Mouse (Mus musculus) common myeloid progenitor, adult 5-6 weeks (primary cell): Measurements from ENCODE around the gene Slc15a3. TPM values are rescaled to one million over a fixed set of nuclear protein-coding genes. Genes with fewer than 3 reads are reported as not detected.
A peak's percentile ranks its signal among the peaks of the same experiment; 100 is the strongest.

Experiments
- ATAC-seq: replicated peaks from 2 replicates; pipeline ENCODE4 v1.8.0; 2016; ENCODE audit warnings: low read depth, mild to moderate bottlenecking, moderate TSS enrichment, inconsistent platforms; ENCODE audit not compliant: poor library complexity, severe bottlenecking
- total RNA-seq: library from RNA; stranded (forward); fragments of 200-1000, 187-1606 nt; gene quantifications from 2 replicates; pipeline ENCODE4 v1.2.3, GENCODE M21; 2017

The Slc15a3 gene
- total RNA-seq, 1 experiment from 2014 or later = not detected

- ATAC-seq = peak; percentile 67
These were observed 21.1 kb upstream of the Slc15a3 start for GRCm38 (mm10) chr19:10818217-10818946.

- ATAC-seq = peak; percentile 51
These were observed 18.2 kb upstream of the Slc15a3 start for GRCm38 (mm10) chr19:10821319-10821718.

- ATAC-seq = no peak
These were observed 17.0 kb upstream of the Slc15a3 start for GRCm38 (mm10) chr19:10822534-10822933.

- ATAC-seq = no peak
These were observed 15.5 kb upstream of the Slc15a3 start for GRCm38 (mm10) chr19:10824061-10824460.

GRCm38 (mm10) chr19:10828321-10828720 lies 11.2 kb upstream of the Slc15a3 start:
- no peak for ATAC-seq

GRCm38 (mm10) chr19:10829436-10830175 lies 9.9 kb upstream of the Slc15a3 start, which contains the start of gene Cd6:
TSS of gene Cd6 (minus strand) at chr19:10830058.
- peak; percentile 34; the same call in 1 of the 2 replicates for ATAC-seq

GRCm38 (mm10) chr19:10831424-10831823 lies 8.1 kb upstream of the Slc15a3 start:
- ATAC-seq = peak; percentile 90

GRCm38 (mm10) chr19:10832030-10832429 lies 7.5 kb upstream of the Slc15a3 start:
- no peak for ATAC-seq

- no peak for ATAC-seq
These were observed 5.9 kb upstream of the Slc15a3 start for GRCm38 (mm10) chr19:10833611-10834010.

GRCm38 (mm10) chr19:10835671-10836070 lies 3.9 kb upstream of the Slc15a3 start:
- no peak for ATAC-seq

GRCm38 (mm10) chr19:10841721-10842626 lies 2.4 kb downstream of the Slc15a3 start:
- peak; percentile 86 for ATAC-seq

GRCm38 (mm10) chr19:10842914-10843313 lies 3.4 kb downstream of the Slc15a3 start:
- 0 out of 2 replicates have a peak, but pooled peaks have one; percentile 4 for ATAC-seq

GRCm38 (mm10) chr19:10844206-10844605 lies 4.7 kb downstream of the Slc15a3 start:
- no peak for ATAC-seq

GRCm38 (mm10) chr19:10845454-10845853 lies 5.9 kb downstream of the Slc15a3 start:
- no peak for ATAC-seq

- no peak for ATAC-seq
These were observed 6.6 kb downstream of the Slc15a3 start for GRCm38 (mm10) chr19:10846150-10846549.

- ATAC-seq = no peak
These were observed 8.0 kb downstream of the Slc15a3 start for GRCm38 (mm10) chr19:10847311-10848087.

- no peak for ATAC-seq
These were observed 15.9 kb downstream of the Slc15a3 start for GRCm38 (mm10) chr19:10855422-10855821.

- ATAC-seq = no peak
These were observed 17.0 kb downstream of the Slc15a3 start for GRCm38 (mm10) chr19:10856520-10856919.

GRCm38 (mm10) chr19:10860072-10860497 lies 20.6 kb downstream of the Slc15a3 start:
- no peak for ATAC-seq
